Mouse (Mus musculus): ENCODE measurements around the gene Vps54. TPM values are rescaled to one million over a fixed set of nuclear protein-coding genes. Genes with fewer than 3 reads are reported as not detected.
"Not testable (repeated sequence)": the region's sequence is repeated elsewhere in the genome, so short reads cannot be mapped to it uniquely, and the experiment has no call there.

Gene Vps54
- total RNA-seq, 2 experiments from 2014 or later, result 25.2 to 26.1 TPM

DNA sequence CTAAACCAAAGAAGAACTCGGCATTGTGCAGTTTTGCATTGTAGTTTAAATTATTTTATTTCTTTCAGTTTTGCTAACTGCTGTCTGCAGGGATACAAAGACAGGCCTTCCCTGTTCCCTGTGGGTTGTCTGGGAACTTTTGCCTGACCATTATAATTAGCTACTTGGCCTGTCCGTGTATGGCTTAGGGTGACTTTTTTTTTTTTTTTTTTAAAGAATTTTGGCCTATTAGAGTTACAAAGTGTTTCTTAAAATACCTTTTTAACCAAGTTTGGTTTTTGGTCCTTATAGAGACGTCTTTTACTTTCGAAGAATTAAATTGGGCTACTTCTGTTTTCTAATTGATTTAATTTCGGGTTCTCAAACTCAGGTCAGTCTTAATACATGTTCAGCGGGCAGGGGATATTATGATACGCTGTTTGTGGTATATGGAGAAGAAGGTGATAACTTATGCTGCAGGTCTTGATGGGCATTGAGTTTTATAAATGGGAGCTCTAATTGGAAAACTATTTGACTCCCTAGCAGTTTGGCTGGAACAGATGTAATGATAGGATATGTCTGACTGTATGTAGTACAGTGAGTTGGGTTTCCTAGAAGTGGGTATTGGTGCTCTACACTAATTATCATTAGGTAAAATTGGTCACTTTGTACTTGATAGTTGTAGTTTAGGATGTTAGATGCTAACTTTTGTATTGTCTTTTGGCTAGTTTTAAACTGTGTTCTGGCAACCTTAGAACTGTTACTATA is 855 bp downstream of the Vps54 start:
- DNase-seq (ENCODE audit: low spot score in 2 of 2), result no peak

DNA sequence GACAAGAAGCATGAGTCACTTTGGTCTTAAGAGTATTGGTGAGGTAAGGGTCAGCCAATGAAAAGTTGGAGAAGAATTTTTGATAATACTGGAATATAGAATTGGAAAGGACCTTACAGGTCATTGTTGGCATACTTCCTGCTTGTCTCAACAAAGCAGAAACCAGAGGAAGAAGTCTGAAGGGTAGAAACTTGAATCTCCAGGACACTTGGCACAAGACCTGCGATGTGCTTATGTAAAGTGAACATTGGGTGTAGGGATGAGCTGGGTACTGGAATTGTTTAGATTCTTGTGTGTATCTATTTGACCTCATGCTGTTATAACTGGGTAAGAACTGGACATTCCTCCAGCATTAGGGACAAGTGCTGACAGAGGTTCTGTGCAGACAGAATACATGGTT is 2.3 kb downstream of the Vps54 start:
- no peak for DNase-seq (ENCODE audit: low spot score in 2 of 2)

DNA sequence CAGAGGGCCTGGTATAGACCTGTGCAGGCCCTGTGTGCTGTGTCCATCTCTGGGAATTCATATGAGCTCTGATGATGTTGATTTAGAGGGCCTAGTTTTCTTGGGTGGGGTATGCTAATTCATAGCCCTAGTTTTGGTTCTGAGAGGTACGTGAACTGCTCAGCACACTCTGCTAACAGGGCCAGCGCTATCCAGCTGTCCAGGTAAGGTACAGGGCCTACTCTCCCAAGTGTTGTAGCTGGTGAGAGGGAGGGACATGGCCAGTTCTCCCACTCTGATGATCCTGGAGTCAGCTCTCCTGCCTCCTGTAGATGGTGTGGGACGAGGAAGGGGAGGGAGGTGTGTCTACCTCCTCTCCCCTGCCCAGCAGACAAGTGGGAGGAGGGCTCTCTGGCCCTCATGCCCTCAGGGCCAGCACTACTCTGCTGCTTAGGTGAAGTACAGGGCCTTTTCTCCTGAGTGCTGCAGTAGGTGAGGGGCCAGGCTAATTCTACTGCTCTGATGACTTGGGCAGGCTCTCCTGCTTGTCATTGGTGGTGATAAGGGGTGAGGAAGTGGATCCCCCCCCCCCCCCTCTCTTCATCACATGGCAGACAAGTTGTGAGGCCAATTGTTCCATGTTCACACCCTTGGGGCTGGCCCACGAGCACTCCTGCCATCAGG is 8.3 kb downstream of the Vps54 start:
- DNase-seq (ENCODE audit: low spot score in 2 of 2), result no peak

DNA sequence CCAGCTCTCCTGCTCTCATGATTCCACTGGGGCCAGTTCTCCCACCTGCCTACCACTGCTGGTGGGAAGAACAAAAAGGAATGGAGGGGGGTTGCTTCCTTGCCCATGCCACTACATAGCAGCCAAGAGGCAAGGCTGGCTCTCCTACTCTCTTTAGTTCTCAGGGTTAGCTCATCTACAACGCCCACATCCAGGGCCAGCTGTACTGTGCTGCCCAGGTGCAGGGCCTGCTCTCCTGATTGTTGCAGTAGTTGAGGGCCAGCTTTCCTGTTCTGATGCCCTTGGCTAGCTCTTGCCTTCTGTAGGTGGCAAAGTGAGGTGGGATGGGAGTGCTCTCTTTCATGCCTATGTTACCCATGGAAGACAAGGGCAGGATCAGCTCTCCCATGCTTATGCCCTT is 8.9 kb downstream of the Vps54 start:
- DNase-seq (ENCODE audit: low spot score in 2 of 2), result no peak

DNA sequence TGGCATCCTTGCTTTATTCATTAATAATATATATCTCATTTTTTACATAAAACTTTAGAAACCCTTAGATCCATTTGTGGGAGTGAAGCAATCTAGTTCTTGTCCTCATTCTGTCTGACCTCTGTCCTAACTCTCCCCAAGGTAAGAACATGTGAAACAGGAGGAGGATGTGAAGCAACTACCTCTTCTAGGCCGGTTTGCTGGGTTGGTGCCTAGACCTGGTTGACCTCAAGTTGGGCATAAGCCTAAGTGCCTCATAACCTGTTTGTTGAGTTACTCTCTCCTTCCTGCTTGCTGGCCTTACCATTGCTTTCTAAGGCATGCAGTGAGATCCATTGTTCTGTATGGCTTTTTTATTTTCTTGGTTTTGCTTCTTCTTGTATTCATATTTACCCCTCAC is 11.3 kb downstream of the Vps54 start:
- no peak for DNase-seq (ENCODE audit: low spot score in 2 of 2)

DNA sequence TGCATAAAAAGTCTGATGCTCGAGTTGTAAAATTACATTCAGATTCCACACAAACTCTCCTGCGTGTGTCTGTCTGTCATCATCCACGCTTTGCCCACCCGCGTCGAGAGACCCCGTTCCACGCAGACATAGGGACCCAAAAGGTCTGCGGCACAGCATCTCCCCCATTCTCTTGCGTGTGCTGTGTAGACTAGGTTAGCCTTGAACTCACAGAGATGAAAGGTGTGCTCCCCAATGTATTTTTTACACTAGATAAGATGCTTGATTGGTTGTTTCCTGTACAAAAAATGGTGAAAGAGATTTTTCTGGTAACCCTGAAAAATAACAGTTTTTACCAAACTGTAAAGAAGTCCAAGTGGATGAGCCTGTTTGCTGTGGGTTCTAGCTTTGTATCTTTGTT is 19.5 kb downstream of the Vps54 start:
- DNase-seq (ENCODE audit: low spot score in 2 of 2), result not testable (repeated sequence)

DNA sequence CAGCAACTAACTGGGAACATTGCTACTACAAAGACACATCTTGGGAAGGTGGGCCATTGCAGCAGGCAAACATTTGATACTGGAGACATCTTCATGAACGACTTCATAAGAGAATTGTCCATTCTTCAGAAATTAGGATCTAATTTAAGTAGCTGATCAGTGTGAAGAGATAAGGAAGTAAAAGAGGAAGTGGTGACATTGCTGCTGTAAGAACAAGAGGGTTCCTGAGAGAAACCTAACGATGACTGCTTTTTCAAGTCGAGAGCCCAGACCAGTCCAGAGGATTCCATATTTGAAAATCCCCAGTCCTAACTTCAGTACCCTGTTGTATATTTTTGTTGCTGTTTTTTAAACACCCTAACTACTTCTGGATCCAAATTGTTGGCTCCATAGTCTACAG is 26.3 kb downstream of the Vps54 start:
- no peak for DNase-seq (ENCODE audit: low spot score in 2 of 2)

DNA sequence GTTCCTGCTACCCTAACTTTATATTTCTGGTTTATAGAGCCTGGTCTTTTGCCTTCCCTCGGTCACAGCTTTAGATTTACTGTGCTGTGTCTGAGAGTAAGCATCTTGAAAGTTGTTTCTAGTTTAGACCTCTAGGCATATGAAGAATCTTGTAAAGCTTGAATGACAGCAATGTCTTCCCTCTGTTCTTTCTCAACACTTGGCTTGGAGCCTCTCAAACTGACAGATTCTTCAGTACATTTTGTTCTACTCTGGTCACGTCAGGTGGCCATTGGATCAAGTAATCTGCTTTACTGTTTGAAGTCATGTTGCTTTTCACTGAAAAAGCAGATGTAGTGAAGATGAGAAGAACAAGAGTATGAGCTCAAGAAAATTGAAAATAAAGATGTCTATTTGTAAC is 37.1 kb downstream of the Vps54 start:
- DNase-seq (ENCODE audit: low spot score in 2 of 2), result no peak

DNA sequence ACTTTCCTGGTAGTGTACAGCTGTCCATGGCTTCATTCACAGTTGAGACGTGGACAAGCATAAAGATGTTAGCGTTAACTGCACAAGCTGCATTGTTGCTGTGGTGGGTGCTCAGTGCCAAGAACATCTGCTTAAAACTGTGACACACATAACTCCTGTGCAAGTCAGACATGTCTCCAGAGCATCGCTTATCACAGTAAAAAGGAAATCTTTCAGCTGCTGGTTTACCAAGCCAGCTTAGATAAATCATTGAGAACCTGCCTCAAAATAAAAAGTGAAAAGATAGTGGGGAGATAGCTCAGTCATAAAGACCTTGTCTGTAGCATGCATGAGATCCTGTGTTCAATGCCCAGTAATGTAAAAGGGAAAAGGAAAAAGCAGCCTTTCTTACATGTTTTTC is 47.3 kb downstream of the Vps54 start:
- DNase-seq (ENCODE audit: low spot score in 2 of 2), result no peak

DNA sequence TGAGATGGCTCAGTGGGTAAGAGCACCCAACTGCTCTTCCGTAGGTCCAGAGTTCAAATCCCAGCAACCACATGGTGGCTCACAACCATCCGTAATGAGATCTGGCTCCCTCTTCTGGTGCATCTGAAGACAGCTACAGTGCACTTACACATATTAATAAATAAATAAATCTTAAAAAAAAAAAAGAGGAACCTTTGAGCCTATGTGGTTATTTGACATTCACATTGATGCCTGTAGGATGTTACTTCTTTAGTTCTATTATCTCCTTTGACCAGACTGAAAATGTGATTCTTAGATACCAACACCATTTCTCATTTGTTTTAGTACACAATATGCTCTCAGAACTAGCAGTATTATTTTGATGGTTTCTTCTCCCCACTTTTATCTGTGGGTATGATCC is 49.1 kb downstream of the Vps54 start:
- DNase-seq (ENCODE audit: low spot score in 2 of 2), result not testable (repeated sequence)

DNA sequence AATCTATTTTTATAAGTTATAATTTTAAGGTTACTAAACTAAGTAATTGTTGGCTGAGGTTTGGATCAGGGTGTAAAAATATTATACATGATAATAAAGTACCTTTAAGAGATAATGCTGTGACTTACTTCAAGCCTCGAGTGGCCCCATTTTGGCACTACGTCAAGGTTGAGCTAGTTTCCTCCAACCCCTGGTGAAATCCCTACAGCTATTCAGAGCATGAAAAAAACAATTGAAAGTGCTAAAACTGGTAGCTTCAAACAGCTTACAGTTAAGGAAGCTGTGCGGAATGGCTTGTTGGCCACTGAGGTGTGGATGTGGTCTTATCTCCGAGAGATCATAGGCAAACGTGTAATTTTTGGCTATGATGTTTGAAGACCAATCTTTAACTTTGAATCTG is 56.4 kb downstream of the Vps54 start:
- no peak for DNase-seq (ENCODE audit: low spot score in 2 of 2)

DNA sequence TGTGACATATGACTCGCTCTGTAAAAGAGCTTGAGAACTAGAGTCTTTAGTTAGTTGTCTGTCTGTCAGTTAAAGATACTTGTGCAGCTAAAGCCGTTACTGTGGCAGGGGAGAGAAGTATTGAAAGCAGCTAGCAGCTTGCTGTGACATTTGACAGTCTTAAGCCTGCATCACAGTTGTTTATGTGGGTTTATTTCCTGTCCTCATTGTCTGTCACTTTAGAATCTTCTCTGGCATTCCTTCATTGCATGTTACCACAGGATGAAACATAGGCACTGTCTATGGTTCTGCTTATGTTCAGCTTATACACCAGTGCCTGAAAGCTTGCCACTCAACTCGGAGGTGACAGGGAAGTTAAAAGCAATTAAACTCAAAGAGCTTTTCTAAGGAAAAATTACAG is 64.5 kb downstream of the Vps54 start:
- DNase-seq (ENCODE audit: low spot score in 2 of 2), result no peak

DNA sequence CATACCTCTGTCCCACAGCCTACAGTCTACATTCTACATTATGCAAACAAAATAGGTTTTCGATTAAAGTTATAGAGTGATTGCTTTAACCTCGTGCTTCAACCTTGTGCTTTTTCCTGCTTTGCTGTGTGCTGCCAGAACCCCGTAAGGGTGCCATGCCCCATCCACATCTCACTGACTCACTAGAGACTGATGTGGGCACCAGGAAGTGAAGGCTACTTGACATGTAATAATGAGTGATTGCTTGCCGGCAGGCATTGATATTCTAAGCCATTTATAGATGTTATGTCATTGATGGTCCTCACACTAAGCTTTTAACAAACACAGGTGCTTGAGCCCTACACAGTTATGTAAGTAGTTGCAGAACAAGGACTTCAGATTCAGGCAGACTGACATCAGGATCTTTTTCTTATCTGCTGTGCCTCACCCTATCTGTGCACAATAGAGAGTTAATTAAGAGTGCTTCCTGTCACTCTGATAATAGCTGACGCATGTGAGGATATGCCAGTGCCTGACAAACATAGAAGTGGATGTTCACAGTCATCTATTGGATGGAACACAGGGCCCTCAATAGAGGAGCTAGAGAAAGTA is 68.1 kb downstream of the Vps54 start:
- DNase-seq (ENCODE audit: low spot score in 2 of 2), result no peak

DNA sequence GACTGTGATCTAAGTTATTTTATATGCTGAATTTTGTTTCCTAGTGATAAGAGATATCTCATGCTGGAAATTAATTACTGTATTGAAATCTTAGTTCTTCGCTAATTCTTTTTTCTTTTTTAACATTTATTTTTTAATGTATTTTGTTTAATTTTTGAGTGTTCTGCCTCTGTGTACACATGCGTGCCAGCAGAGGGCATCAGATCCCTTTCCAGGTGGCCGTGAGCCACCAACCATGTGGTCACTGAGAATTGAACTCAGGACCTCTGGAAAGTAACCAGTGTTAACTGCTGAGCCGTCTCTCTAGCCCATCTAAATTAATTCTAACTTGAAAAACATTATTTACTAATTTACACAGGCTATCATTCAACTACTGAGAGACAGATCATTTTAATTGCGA is 69.0 kb downstream of the Vps54 start:
- no peak for DNase-seq (ENCODE audit: low spot score in 2 of 2)

DNA sequence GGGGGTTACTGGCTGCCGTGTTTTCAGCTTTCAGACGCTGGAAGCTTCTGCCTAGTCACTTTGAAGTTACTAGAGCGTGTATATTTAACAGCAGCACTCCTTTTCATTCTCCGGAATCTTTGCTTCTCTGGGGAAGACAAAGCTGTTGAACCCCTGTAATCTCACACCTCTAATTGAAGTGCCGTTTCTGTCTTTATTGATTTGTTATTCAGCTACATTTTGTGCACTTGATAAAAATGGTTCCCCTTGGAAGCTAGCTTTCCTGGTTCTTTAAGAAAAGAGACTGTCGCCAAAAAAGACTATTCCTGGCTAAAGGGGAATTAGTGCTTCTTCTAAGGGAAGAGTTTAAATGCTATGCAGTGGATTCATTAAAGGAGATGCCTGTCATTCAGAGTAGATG is 70.4 kb downstream of the Vps54 start:
- DNase-seq (ENCODE audit: low spot score in 2 of 2), result no peak

DNA sequence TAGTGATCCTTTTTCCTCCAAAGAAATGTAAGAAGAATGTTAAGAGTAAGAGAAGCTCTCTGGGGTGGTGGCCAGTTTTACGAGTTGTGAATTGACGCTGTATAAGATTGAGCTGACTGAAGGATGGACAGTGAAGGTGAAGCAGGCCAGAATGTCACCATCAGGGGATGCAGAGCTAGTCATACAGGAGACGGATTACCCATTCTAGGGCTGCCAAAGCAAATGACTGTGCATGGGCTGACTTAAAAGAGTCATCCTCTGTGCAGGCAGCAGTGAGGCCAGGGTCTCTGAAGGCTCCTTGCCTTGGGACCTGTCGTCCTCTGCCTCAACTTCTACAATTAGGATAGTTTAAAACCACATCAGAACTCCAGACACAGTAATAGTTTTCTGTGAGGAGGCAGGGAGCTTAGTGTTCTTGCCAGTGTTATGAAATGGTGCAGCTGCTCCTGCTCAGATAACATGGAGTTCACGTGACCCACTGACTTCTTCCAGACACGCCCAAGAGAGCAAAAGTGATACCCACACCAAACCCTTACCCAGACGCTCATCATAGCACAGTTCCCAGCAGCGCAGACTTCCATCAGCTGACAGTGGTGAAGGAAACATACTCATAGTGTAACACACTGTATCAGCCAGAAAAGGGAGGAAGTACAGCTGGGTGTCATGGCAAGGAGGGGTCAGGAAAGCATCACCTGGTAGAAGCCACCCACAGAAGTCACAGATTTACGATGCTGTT is 75.0 kb downstream of the Vps54 start:
- no peak for DNase-seq (ENCODE audit: low spot score in 2 of 2)

DNA sequence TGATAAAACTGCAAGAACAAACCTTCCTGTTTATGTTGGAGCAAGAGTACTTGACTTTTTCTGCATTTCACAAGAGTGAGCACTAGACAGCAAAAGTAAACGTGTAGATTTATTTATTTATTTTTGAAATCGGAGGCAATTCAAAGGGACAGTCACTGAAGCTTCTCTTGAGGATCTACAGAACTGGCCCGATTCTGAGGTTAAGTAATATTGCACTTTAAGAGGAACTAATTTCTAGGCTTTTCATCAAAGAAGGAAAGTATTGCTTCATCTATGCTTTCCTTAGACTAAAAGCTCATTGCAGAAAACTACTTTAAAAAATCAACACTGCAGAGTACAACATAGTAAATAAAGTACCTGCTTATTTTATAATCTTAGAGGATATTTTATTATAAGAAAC is 82.5 kb downstream of the Vps54 start:
- DNase-seq (ENCODE audit: low spot score in 2 of 2), result no peak

DNA sequence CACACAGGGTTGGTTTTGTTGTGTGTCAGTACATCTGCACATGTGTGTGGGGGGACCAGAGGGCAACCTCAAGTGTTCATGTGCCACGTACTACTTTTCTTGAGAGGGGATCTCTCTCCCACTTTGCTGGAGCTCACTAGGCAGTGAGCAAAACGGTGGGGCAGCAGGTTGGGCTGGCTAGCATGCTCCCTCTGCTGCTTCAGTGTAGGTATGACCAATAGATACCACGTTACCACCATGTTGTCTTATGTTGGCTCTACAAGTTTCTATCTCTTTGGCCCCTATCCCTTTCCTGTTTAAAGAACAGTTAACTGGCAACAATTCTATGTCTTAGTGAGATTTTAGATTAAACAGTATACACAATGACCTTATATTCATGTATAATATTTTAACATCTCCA is 83.3 kb downstream of the Vps54 start:
- no peak for DNase-seq (ENCODE audit: low spot score in 2 of 2)

DNA sequence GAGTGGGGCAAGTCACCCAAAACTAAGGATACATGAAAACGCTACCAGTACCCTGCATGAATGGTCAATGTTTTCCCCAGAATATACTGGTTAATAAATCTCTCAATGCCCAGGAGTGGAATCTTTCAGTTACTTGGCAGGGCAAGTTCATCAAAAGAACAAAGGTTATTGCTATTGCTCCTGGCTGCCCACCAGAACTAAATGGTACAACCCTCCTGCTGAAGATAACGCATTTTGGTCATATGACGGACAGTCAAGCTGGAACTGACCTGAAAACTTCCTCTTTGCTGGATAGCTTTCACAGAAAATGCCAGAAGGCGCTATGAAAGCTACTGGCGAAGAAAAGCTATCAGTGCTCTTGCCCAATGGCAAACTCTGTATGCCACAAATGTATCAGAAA is 86.7 kb downstream of the Vps54 start:
- no peak for DNase-seq (ENCODE audit: low spot score in 2 of 2)

DNA sequence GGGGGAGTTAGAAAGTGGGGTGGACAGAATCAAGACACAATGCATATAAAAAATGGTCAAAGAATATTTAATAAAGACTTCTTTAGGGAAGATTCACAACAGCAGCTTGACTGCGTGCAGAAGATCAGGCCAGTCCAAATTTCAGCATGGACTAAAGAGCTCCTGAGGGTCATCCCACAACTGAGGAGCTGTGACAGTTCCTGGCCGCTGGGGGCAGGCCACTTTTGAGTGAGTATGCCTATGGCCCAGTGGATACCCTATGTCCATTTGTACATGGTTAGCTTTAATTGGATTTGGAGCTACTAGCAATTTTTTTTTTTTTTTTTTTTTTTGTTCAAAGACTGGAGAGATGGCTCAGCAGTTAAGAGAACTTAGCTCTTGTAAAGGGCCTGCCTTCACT is 87.7 kb downstream of the Vps54 start:
- DNase-seq (ENCODE audit: low spot score in 2 of 2), result no peak

DNA sequence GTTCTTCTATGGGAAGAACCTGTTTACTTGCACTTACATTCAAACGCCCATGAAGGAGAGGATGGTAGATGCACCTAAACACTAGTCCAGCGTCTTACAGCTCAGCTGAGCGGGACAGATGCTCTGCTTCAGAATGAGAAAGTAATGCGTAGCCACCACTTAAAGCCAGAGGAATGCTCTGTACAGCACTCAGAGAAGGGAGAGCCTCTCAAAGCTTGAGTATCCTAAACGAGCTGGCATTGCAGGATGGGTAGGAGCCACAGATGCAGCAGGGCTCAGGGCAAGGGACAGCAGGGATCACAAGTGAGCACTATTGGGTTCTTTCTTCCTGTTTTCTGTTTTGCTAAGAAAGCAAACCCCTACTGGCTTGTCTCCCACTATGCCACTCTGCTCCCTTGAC is 88.4 kb downstream of the Vps54 start:
- no peak for DNase-seq (ENCODE audit: low spot score in 2 of 2)

DNA sequence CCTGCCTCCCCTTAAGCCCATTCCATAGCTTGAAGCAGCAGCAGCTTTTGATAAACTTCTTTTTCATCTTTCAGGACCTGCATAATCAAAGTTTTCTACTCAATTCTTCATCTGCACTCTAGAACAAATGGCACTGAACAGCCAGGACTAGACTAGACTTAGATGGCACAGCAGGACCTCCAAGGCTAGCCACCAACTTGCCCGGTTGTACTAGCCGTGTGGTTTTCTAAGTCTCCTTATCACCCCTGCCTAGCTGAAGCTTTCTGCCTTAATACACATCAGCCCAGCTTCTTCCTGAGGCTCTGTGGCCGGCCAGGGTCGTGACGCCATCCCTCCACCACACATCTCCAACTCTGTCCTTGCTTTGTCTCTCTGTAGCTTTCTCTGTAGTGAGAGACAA is 89.1 kb downstream of the Vps54 start:
- DNase-seq (ENCODE audit: low spot score in 2 of 2), result no peak

All from layer of hippocampus, postnatal 14 days (tissue).